Mouse (Mus musculus) adipocyte (in vitro differentiated cells): ENCODE measurements at regions not wholly inside any gene's neighbourhood (a gene's known extent, or its start where the extent isn't known, plus 50 kb on each side); places are given as distances from the start of the nearest gene placed in this dataset.
"Not testable (repeated sequence)": the region's sequence is repeated elsewhere in the genome, so short reads cannot be mapped to it uniquely, and the experiment has no call there.

Experiments used
- DNase-seq: peaks from one replicate; pipeline ENCODE4 v3.0.0-alpha.2; 2016; ENCODE audit warnings: low spot score

GRCm38 (mm10) chrX:65778656-65779370 lies 525.2 kb downstream of the 4930447F04Rik start:
- not testable (repeated sequence) for DNase-seq

- DNase-seq, result no peak
Measured at GRCm38 (mm10) chrX:65769861-65770260, 534.2 kb downstream of the 4930447F04Rik start.

- DNase-seq, result peak; percentile 17
Measured at GRCm38 (mm10) chrX:65734577-65734976, 569.4 kb downstream of the 4930447F04Rik start.

GRCm38 (mm10) chrX:65715562-65715961 lies 588.5 kb downstream of the 4930447F04Rik start:
- peak; percentile 5 for DNase-seq
